Mouse (Mus musculus) neural tube, embryonic 15.5 days (tissue): ENCODE data around the gene Vmn1r95. TPM values are rescaled to one million over a fixed set of nuclear protein-coding genes. Genes with fewer than 3 reads are reported as not detected.
"Not testable (repeated sequence)": the region's sequence is repeated elsewhere in the genome, so short reads cannot be mapped to it uniquely, and the experiment has no call there.

Experiments
- ATAC-seq: fragments of 200-750 bp; cut with Nextera tagmentation; 2 replicates; pipeline ENCODE4 v1.8.0; 2017; ENCODE audit warnings: mild to moderate bottlenecking, moderate TSS enrichment, moderate library complexity; ENCODE audit not compliant: low FRiP score
- H3K27ac ChIP-seq: fragments of 300-500 bp; sonication (generic); replicated peaks from 2 replicates; pipeline ENCODE4 v1.5.1; 2015; ENCODE audit warnings: mild to moderate bottlenecking, inconsistent platforms
- H3K27me3 ChIP-seq: fragments of 300-500 bp; sonication (generic); replicated peaks from 2 replicates; pipeline ENCODE4 v1.6.1; 2015; ENCODE audit warnings: inconsistent platforms
- H3K36me3 ChIP-seq: fragments of 300-500 bp; sonication (generic); 2 replicates; pipeline ENCODE4 v1.6.1; 2015; ENCODE audit warnings: inconsistent platforms
- H3K4me1 ChIP-seq: fragments of 300-500 bp; sonication (generic); 2 replicates; pipeline ENCODE4 v1.6.1; 2015; ENCODE audit warnings: inconsistent platforms
- H3K4me2 ChIP-seq: fragments of 300-500 bp; sonication (generic); 2 replicates; pipeline ENCODE4 v1.6.1; 2015; ENCODE audit warnings: inconsistent platforms, mild to moderate bottlenecking, moderate library complexity
- H3K4me3 ChIP-seq: fragments of 300-500 bp; sonication (generic); replicated peaks from 2 replicates; pipeline ENCODE4 v1.5.1; 2015; ENCODE audit warnings: mild to moderate bottlenecking, inconsistent platforms
- H3K9ac ChIP-seq: fragments of 300-500 bp; sonication (generic); replicated peaks from 2 replicates; pipeline ENCODE4 v1.6.1; 2015; ENCODE audit warnings: mild to moderate bottlenecking, inconsistent platforms
- H3K9me3 ChIP-seq: fragments of 300-500 bp; sonication (generic); replicated peaks from 2 replicates; pipeline ENCODE4 v1.6.1; 2016; ENCODE audit warnings: inconsistent platforms
- WGBS: fragments of 180-500 bp; shearing (Covaris S2); methylation state at CpG from one replicate; pipeline ENCODE4 v1.1.7; 2015; ENCODE audit warnings: mixed read lengths; 5-methylcytosine and 5-hydroxymethylcytosine counted together
- polyA plus RNA-seq: library from polyadenylated mRNA; unstranded; fragments of >200 nt; fragmentation: Nextera tagmentation; extraction: Ambion mirVana; gene quantifications from 2 replicates; pipeline ENCODE4 v1.2.1, GENCODE M21; 2015

Vmn1r95 gene
- polyA plus RNA-seq = not detected in 2 replicates

- not testable (repeated sequence) for ATAC-seq, H3K27ac ChIP-seq, H3K36me3 ChIP-seq, H3K4me1 ChIP-seq, H3K27me3 ChIP-seq, H3K4me2 ChIP-seq, H3K4me3 ChIP-seq, H3K9me3 ChIP-seq, H3K9ac ChIP-seq
- no CpG with 5 or more reads among the region's 3 CpGs for WGBS
Observed at GRCm38 (mm10) chr7:20193410-20193809, at the start of gene Vmn1r95. Gene Vmn1r95 (plus strand): TSS chr7:20193710.

GRCm38 (mm10) chr7:20168277-20168676 lies 25.2 kb upstream of the Vmn1r95 start, which contains the start of gene Vmn1r94:
Gene Vmn1r94 (minus strand): TSS chr7:20168377.
- not testable (repeated sequence) for H3K36me3 ChIP-seq, H3K27ac ChIP-seq, H3K4me3 ChIP-seq, ATAC-seq, H3K4me1 ChIP-seq, H3K27me3 ChIP-seq, H3K9ac ChIP-seq, H3K4me2 ChIP-seq, H3K9me3 ChIP-seq
- no CpG with 5 or more reads among the region's 3 CpGs for WGBS

- H3K9ac ChIP-seq, H3K36me3 ChIP-seq, ATAC-seq, H3K27ac ChIP-seq, H3K4me3 ChIP-seq, H3K4me1 ChIP-seq, H3K27me3 ChIP-seq, H3K9me3 ChIP-seq, H3K4me2 ChIP-seq: not testable (repeated sequence)
- no CpG with 5 or more reads among the region's 2 CpGs for WGBS
Observed at GRCm38 (mm10) chr7:20205507-20205906, 12.0 kb downstream of the Vmn1r95 start, which contains the start of gene Gm6164. Gene Gm6164 (minus strand): TSS chr7:20205607.

GRCm38 (mm10) chr7:20233728-20234127 lies 40.2 kb downstream of the Vmn1r95 start, which contains the start of gene Gm4498:
Gene Gm4498 (minus strand): TSS chr7:20233828.
- H3K27ac ChIP-seq, H3K27me3 ChIP-seq, H3K4me2 ChIP-seq, H3K4me3 ChIP-seq, H3K4me1 ChIP-seq, H3K36me3 ChIP-seq, H3K9ac ChIP-seq, ATAC-seq, H3K9me3 ChIP-seq: not testable (repeated sequence)
- no CpG with 5 or more reads among the region's 2 CpGs for WGBS

Other genes starting within 250 kb of the Vmn1r95 start
- 0.12 and 0.43 TPM in 2 replicates for gene Igsf23, start 243.0 kb upstream of the Vmn1r95 start, polyA plus RNA-seq
- gene Ceacam20, start 228.3 kb upstream of the Vmn1r95 start, polyA plus RNA-seq = not detected in 2 replicates
- not detected in 2 replicates for gene Nlrp9b, start 202.2 kb upstream of the Vmn1r95 start, polyA plus RNA-seq
- gene Vmn1r91, start 94.0 kb upstream of the Vmn1r95 start, polyA plus RNA-seq = not detected in 2 replicates
- gene Gm16442, start 71.1 kb upstream of the Vmn1r95 start, polyA plus RNA-seq = not detected in 2 replicates
- not detected in 2 replicates for gene Vmn1r93, start 54.6 kb upstream of the Vmn1r95 start, polyA plus RNA-seq
- not detected in 2 replicates for gene Vmn1r94, start 25.3 kb upstream of the Vmn1r95 start, polyA plus RNA-seq
- gene Gm6164, start 11.9 kb downstream of the Vmn1r95 start, polyA plus RNA-seq = not detected in 2 replicates
- not detected in 2 replicates for gene Gm4498, start 40.1 kb downstream of the Vmn1r95 start, polyA plus RNA-seq
- gene Gm5890, start 69.1 kb downstream of the Vmn1r95 start, polyA plus RNA-seq = not detected in 2 replicates
- not detected in 2 replicates for gene Gm4133, start 140.4 kb downstream of the Vmn1r95 start, polyA plus RNA-seq
- gene Gm5728, start 181.7 kb downstream of the Vmn1r95 start, polyA plus RNA-seq = not detected in 2 replicates
- gene Vmn1r100, start 224.2 kb downstream of the Vmn1r95 start, polyA plus RNA-seq = not detected in 2 replicates
- gene Vmn1r101, start 248.9 kb downstream of the Vmn1r95 start, polyA plus RNA-seq = not detected in 2 replicates